Mouse (Mus musculus) embryonic facial prominence, embryonic 10.5 days (tissue): ENCODE data around the gene Gtf2a1l. TPM values are rescaled to one million over a fixed set of nuclear protein-coding genes. Genes with fewer than 3 reads are reported as not detected.
A peak's percentile ranks its signal among the peaks of the same experiment; 100 is the strongest.

Experiments
- DNase-seq: peaks from one replicate; pipeline ENCODE4 v3.0.0-alpha.2; 2017; ENCODE audit warnings: low spot score
- H3K27ac ChIP-seq: fragments of 300-500 bp; sonication (generic); replicated peaks from 2 replicates; pipeline ENCODE4 v1.5.1; 2016; ENCODE audit warnings: mild to moderate bottlenecking
- H3K27me3 ChIP-seq: fragments of 300-500 bp; sonication (generic); replicated peaks from 2 replicates; pipeline ENCODE4 v1.6.1; 2016; ENCODE audit warnings: low read depth, mild to moderate bottlenecking; ENCODE audit not compliant: poor library complexity, severe bottlenecking
- H3K36me3 ChIP-seq: fragments of 300-500 bp; sonication (generic); replicated peaks from 2 replicates; pipeline ENCODE4 v1.6.1; 2016; ENCODE audit warnings: mild to moderate bottlenecking, moderate library complexity
- H3K4me1 ChIP-seq: fragments of 300-500 bp; sonication (generic); 2 replicates; pipeline ENCODE4 v1.6.1; 2016
- H3K4me3 ChIP-seq: fragments of 300-500 bp; sonication (generic); 2 replicates; pipeline ENCODE4 v1.5.1; 2016; ENCODE audit warnings: mild to moderate bottlenecking, moderate library complexity
- H3K9me3 ChIP-seq: fragments of 300-500 bp; sonication (generic); 2 replicates; pipeline ENCODE4 v1.6.1; 2016; ENCODE audit warnings: mild to moderate bottlenecking
- WGBS: fragments of 180-500 bp; shearing (Covaris S2); methylation state at CpG from one replicate; pipeline ENCODE4 v1.1.7; 2016; 5-methylcytosine and 5-hydroxymethylcytosine counted together
- polyA plus RNA-seq: library from polyadenylated mRNA; unstranded; fragments of >200 nt; fragmentation: Nextera tagmentation; extraction: Ambion mirVana; gene quantifications from 2 replicates; pipeline ENCODE4 v1.2.1, GENCODE M21; 2016

Gene Gtf2a1l
- polyA plus RNA-seq: 0.17 and 0.18 TPM in 2 replicates

GRCm38 (mm10) chr17:88668452-88668851 lies at the start of gene Gtf2a1l:
TSS of gene Gtf2a1l (plus strand) at chr17:88668660.
- Histone ChIP-seq H3K36me3 (no peaks in the 10 kb centered on the region), H3K4me3 (peak within 1 kb of the TSS; percentile 36), H3K4me1 (peaks cover 20% of the 10 kb centered on the region), H3K27ac (no peak within 1 kb of the TSS), H3K9me3 (no peaks in the 10 kb centered on the region), H3K27me3 (peaks cover 23% of the 10 kb centered on the region)
- 35% methylated on average over 21 of the region's 21 CpGs for WGBS
- DNase-seq: peak; percentile 68

GRCm38 (mm10) chr17:88620935-88621334 lies 47.5 kb upstream of the Gtf2a1l start:
- Histone ChIP-seq H3K27ac (no peak overlapping the region), H3K27me3 (no peaks in the 10 kb centered on the region), H3K9me3 (no peaks in the 10 kb centered on the region), H3K4me3 (no peak overlapping the region), H3K4me1 (peaks cover 8% of the 10 kb centered on the region), H3K36me3 (peaks cover 28% of the 10 kb centered on the region)
- WGBS: 86% methylated on average over 4 of the region's 4 CpGs
- peak; percentile 7 for DNase-seq

DNA sequence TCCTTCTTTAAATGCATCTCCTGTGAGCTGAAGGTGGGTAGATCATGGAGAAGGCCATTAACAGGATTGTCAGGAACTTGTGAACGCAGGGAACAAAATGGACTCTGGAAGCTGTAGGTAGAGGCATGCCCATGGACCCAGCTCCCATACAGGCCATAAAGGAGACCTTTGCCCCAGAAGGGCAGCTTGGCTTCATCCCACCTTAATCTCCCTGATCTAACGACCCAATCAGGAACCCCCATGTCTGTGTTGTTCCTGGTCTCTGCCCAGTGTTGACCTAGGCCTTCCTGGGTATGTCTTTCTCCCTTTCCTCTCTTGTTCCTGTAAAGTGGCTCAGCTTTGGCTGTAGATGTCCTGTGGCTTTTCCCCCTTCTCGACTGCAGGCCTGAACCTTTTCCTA lies 47.1 kb upstream of the Gtf2a1l start:
- H3K4me3 ChIP-seq: no peak overlapping the region
- 85% methylated on average over 3 of the region's 3 CpGs for WGBS
- peaks cover 28% of the 10 kb centered on the region for H3K36me3 ChIP-seq
- peak; percentile 4 for DNase-seq
- no peak overlapping the region for H3K27ac ChIP-seq
- H3K9me3 ChIP-seq: no peaks in the 10 kb centered on the region
- H3K27me3 ChIP-seq: no peaks in the 10 kb centered on the region
- peaks cover 12% of the 10 kb centered on the region for H3K4me1 ChIP-seq

GRCm38 (mm10) chr17:88622711-88623110 lies 45.7 kb upstream of the Gtf2a1l start:
- 89% methylated on average over 1 of the region's 1 CpGs for WGBS
- no peak overlapping the region for H3K4me3 ChIP-seq
- no peak overlapping the region for H3K27ac ChIP-seq

GRCm38 (mm10) chr17:88624386-88624785 lies 44.1 kb upstream of the Gtf2a1l start:
- no peak overlapping the region for H3K27ac ChIP-seq
- DNase-seq: no peak
- WGBS: 87% methylated on average over 4 of the region's 4 CpGs
- no peak overlapping the region for H3K4me3 ChIP-seq
- H3K27me3 ChIP-seq: no peaks in the 10 kb centered on the region
- H3K4me1 ChIP-seq: peaks cover 33% of the 10 kb centered on the region
- H3K9me3 ChIP-seq: no peaks in the 10 kb centered on the region
- H3K36me3 ChIP-seq: peaks cover 21% of the 10 kb centered on the region

More at GRCm38 (mm10) chr17:88622711-88623110, 45.7 kb upstream of the Gtf2a1l start:
- Histone ChIP-seq H3K27me3 (no peaks in the 10 kb centered on the region), H3K36me3 (peaks cover 21% of the 10 kb centered on the region), H3K9me3 (no peaks in the 10 kb centered on the region), H3K4me1 (peaks cover 22% of the 10 kb centered on the region)
- DNase-seq: peak; percentile 2

DNA sequence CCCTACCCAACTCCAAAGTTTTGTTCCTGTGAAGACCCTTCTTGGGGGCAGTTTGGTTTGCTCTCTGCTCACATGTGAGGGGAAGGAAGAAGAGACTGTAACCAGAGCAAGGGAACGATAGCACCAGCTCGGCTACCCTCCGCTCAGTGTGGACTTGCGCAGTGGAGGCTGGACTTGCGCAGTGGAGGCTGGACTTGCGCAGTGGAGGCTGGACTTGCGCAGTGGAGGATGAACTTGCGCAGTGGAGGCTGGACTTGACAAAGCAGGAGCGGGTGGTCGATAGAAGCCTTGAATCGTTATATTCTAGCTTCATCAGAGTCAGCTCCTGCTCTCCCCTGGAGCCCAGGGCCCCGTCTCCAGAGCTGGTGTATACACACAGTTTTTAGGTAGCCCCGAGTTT lies 43.1 kb upstream of the Gtf2a1l start:
- H3K4me1 ChIP-seq: peaks cover 42% of the 10 kb centered on the region
- no peaks in the 10 kb centered on the region for H3K9me3 ChIP-seq
- no peaks in the 10 kb centered on the region for H3K27me3 ChIP-seq
- H3K36me3 ChIP-seq: peaks cover 21% of the 10 kb centered on the region
- DNase-seq: no peak
- 95% methylated on average over 13 of the region's 13 CpGs for WGBS
- H3K4me3 ChIP-seq: no peak overlapping the region
- peak overlapping the region; percentile 77 for H3K27ac ChIP-seq

DNA sequence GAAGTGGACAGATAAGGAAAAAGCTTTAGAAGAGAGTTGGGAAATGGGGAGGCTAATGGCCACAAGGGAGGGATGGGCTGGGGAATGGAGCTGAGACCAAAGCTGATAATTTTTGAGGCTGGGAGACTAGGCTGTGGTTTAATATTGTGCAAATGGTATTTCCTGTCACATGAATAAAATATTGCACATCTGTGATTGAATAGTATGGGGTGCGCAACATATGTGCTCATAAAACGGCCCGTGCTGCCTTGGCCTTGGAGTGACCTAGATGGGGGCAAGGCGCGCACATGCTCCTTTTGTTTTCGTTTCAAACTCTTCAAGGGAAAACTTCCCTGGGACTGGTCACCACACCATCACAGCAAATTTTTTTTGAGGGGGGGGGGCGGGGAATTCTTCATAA lies 42.5 kb upstream of the Gtf2a1l start:
- H3K27me3 ChIP-seq: no peaks in the 10 kb centered on the region
- H3K9me3 ChIP-seq: no peaks in the 10 kb centered on the region
- 63% methylated on average over 7 of the region's 7 CpGs for WGBS
- no peak overlapping the region for H3K4me3 ChIP-seq
- DNase-seq: no peak
- peaks cover 48% of the 10 kb centered on the region for H3K4me1 ChIP-seq
- H3K27ac ChIP-seq: peak overlapping the region; percentile 77
- peaks cover 17% of the 10 kb centered on the region for H3K36me3 ChIP-seq

DNA sequence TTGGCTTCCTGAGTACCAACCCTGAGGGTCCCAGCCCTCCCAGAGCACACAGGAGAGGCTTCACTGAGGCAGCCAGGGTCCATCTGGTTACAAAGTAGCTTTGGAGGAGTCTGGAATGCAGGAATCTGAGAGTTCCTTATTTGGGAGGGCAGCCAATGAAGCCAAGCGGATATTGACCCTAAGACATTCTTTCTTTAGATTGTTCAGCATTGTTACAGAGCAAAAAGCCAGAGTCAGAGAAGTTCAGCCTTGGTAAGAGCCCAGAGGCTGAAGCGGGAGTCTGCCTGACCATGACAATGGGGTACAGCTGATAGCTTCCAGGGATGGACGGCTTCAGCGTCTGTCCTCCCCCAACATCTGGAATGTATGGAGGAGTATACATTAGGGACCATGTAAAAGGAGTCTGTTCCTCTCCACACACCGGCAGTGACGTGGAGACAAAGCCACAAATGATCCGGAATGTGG lies 42.1 kb upstream of the Gtf2a1l start:
- H3K27ac ChIP-seq: peak overlapping the region; percentile 77
- peaks cover 12% of the 10 kb centered on the region for H3K36me3 ChIP-seq
- no peaks in the 10 kb centered on the region for H3K9me3 ChIP-seq
- DNase-seq: peak; percentile 47
- peaks cover 50% of the 10 kb centered on the region for H3K4me1 ChIP-seq
- 27% methylated on average over 7 of the region's 7 CpGs for WGBS
- no peaks in the 10 kb centered on the region for H3K27me3 ChIP-seq
- no peak overlapping the region for H3K4me3 ChIP-seq

DNA sequence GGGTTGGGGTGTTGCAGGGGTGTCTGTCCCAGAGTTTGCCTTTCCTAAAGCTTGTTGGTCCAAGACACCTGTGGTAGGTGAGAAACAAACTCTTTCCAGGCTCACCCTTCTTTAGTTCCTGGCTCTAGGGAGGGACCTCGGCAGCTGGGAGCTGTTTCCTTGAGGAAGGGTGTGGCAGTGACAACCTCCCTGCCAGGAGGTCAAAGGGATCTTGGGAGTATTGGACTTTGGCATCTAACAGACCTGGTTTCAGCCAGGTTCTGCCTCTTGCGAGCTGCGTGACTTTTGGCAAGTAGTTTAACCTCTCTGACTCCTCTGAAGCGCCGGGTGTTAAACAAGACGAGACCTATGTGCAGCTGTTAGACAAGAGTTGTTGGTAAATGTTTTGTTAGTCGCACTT lies 41.3 kb upstream of the Gtf2a1l start:
- Histone ChIP-seq H3K4me3 (no peak overlapping the region), H3K9me3 (no peaks in the 10 kb centered on the region), H3K27ac (peak overlapping the region; percentile 77), H3K27me3 (no peaks in the 10 kb centered on the region), H3K36me3 (peaks cover 5% of the 10 kb centered on the region; the same call in 1 of the 2 replicates), H3K4me1 (peaks cover 55% of the 10 kb centered on the region)
- 78% methylated on average over 7 of the region's 7 CpGs for WGBS
- DNase-seq: no peak

DNA sequence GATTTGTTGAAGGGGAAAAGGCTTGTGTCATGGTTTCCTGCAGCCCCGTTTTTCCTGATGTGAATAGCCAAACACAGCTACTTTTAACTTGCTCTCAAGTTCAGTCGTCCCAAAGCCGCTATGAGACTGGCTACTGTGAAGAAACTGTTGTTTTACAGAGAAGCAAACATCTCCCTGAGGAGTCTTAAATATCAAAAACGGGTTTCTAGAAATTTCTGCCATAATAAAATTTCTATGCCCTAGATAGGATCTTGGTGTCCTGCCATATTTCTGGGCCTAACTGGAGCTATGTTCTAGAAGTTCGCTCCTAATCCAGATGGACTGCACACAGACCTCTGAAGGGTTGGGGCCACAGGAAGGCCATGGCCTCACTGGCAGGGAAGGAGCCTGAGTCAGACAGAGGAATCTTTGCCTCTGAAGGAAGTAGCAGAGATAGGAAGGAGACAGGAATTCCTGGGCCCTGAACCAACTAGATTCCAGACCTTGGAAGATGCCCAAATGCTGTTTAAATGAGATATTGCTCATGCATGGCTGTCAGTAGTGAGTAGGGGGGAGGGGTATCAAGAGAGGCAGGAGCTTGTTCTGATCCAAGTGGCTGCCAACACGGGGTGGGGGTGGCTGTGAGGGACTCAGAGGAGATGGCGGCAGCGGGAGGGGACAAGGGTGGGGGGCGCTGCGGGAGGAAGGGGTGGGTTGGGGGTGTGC lies 39.6 kb upstream of the Gtf2a1l start:
- 67% methylated on average over 10 of the region's 10 CpGs for WGBS
- H3K9me3 ChIP-seq: no peaks in the 10 kb centered on the region
- H3K4me1 ChIP-seq: peaks cover 59% of the 10 kb centered on the region
- H3K27ac ChIP-seq: peak overlapping the region; percentile 81
- no peak for DNase-seq
- no peaks in the 10 kb centered on the region; the same call in 1 of the 2 replicates for H3K36me3 ChIP-seq
- H3K4me3 ChIP-seq: no peak overlapping the region
- H3K27me3 ChIP-seq: no peaks in the 10 kb centered on the region

- no peak for DNase-seq
- 41% methylated on average over 4 of the region's 4 CpGs for WGBS
- no peak overlapping the region for H3K4me3 ChIP-seq
- H3K4me1 ChIP-seq: peaks cover 59% of the 10 kb centered on the region
- H3K36me3 ChIP-seq: no peaks in the 10 kb centered on the region
- no peaks in the 10 kb centered on the region for H3K27me3 ChIP-seq
- no peaks in the 10 kb centered on the region for H3K9me3 ChIP-seq
- peak overlapping the region; percentile 81 for H3K27ac ChIP-seq
Observed at GRCm38 (mm10) chr17:88629381-88629759, 39.1 kb upstream of the Gtf2a1l start.

DNA sequence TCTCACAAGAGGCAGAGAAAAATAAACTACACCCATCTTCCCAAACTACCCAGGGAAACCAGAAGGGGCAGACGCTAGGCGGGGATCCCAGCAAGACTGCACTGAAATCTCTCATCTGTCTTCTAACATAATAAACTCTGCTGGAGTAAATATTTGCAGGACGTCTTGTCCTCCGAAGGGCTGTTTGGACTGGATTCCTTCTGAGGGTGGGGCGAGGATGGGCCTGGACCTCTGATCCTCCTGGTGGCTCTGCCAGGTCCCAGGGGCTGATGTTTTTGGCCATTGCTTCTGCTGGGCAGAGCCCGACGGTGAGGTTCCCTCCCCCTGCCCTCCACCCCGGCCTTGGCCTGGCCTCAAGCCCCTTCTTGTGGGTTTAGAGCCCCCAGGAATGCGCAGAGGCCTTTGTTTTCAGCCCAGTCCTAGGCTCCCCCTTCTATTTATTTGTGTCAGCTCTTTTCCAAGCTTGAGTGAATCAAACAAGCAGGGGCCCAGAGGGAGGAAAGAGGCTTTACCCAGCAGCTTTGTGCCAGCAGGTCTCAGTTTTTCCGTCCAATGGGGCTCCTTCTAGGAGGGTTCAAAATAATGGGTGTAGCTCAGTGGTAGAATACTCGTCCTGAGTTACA lies 38.4 kb upstream of the Gtf2a1l start:
- Histone ChIP-seq H3K4me3 (no peak overlapping the region), H3K27me3 (no peaks in the 10 kb centered on the region), H3K36me3 (peaks cover under 1% of the 10 kb centered on the region; the same call in 1 of the 2 replicates), H3K9me3 (no peaks in the 10 kb centered on the region), H3K4me1 (peaks cover 59% of the 10 kb centered on the region), H3K27ac (peak overlapping the region; percentile 81)
- 25% methylated on average over 11 of the region's 11 CpGs for WGBS
- DNase-seq: no peak

DNA sequence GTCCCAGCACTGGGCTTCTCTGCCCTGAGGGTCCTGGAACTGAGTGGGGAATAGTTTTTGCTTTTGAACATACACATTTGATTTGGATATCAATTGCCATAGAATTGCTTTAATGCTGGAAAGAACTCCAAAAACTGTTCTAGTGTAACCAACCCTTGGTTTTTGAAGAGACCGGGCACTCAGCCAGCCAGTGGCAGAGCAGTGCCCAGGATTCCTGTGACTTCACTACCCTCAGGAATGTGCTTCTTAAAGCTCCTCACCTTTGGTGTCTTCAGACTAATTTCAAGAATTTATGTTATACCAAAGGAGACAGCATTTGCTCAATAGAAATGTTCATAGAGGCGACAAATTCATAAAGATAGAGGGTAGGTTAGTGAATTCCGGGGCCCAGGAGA lies 37.9 kb upstream of the Gtf2a1l start:
- peaks cover 56% of the 10 kb centered on the region for H3K4me1 ChIP-seq

More for the DNA sequence above, 37.9 kb upstream of the Gtf2a1l start:
- Histone ChIP-seq H3K4me3 (no peak overlapping the region), H3K27ac (peak overlapping the region; percentile 81), H3K9me3 (no peaks in the 10 kb centered on the region), H3K27me3 (no peaks in the 10 kb centered on the region), H3K36me3 (peaks cover 5% of the 10 kb centered on the region)
- 83% methylated on average over 3 of the region's 3 CpGs for WGBS
- DNase-seq: no peak
